ENCODE assay signal across 10 mouse cellular contexts in genomic region chr7:73371587-73372321, GRCm38 (mm10). TPM values are rescaled to one million over a fixed set of nuclear protein-coding genes. Genes with fewer than 3 reads are reported as not detected.
DNase-seq lines count a peak whose midpoint lies in the region; ATAC-seq lines count a peak whose summit lies in the region.
"Had no signal": no experiment of that assay in that cellular context is flagged by ENCODE, and none has a peak within 500 bp of the region (broad histone marks: within the 10 kb centered on the region; RNA-seq: fewer than 3 reads in every experiment).

No protein-coding gene starts in this region.

- H3K4me2 ChIP-seq in heart, embryonic 16.5 days (ENCODE audit: low read depth, low read length) = peak overlapping the region; percentile 70
- peak overlapping the region; percentile 49 for H3K4me2 ChIP-seq in midbrain, embryonic 11.5 days

- WGBS in heart, embryonic 16.5 days = 53% methylated on average over 10 of the region's 10 CpGs
- WGBS in midbrain, embryonic 11.5 days = 54% methylated on average over 10 of the region's 10 CpGs

- H3K27ac ChIP-seq in heart, embryonic 16.5 days (ENCODE audit: low read length) = no peak overlapping the region
- H3K27ac ChIP-seq in midbrain, embryonic 11.5 days (ENCODE audit: low read depth, low read length) = no peak overlapping the region
- H3K27ac ChIP-seq: liver, embryonic 15.5 days had no signal

- peaks cover 30% of the 10 kb centered on the region for H3K27me3 ChIP-seq in heart, embryonic 16.5 days (ENCODE audit: control insufficient read depth, insufficient read depth, low read length)
- H3K27me3 ChIP-seq in midbrain, embryonic 11.5 days (ENCODE audit: control insufficient read depth, insufficient read depth, low read length) = peaks cover 4% of the 10 kb centered on the region; the same call in 1 of the 2 replicates

- ATAC-seq in common myeloid progenitor, adult 5-6 weeks (replicated peaks; ENCODE audit: low read depth, poor library complexity, severe bottlenecking) = 0 out of 2 replicates have a peak, but pooled peaks have one; percentile 26
- ATAC-seq in heart, embryonic 16.5 days (replicated peaks; ENCODE audit: extremely low read depth, insufficient read depth, low FRiP score) = no peak
- no peak for ATAC-seq in midbrain, embryonic 11.5 days (ENCODE audit: low FRiP score)
- ATAC-seq in erythroblast, adult 5-6 weeks (replicated peaks; ENCODE audit: low FRiP score, poor library complexity, severe bottlenecking) = no peak

- peak overlapping the region; percentile 47 for H3K4me3 ChIP-seq in heart, embryonic 16.5 days (ENCODE audit: low read length)
- peak overlapping the region; percentile 18; the same call in 1 of the 2 replicates for H3K4me3 ChIP-seq in midbrain, embryonic 11.5 days (ENCODE audit: low read depth, low read length)

- H3K9me3 ChIP-seq in heart, embryonic 16.5 days (replicated peaks; ENCODE audit: control insufficient read depth, low read length) = no peaks in the 10 kb centered on the region
- peaks cover 3% of the 10 kb centered on the region; the same call in 1 of the 2 replicates for H3K9me3 ChIP-seq in midbrain, embryonic 11.5 days (ENCODE audit: control insufficient read depth, low read length)
- H3K9me3 ChIP-seq: liver, embryonic 15.5 days had no signal

- peaks cover 17% of the 10 kb centered on the region for H3K4me1 ChIP-seq in heart, embryonic 16.5 days (ENCODE audit: control insufficient read depth, insufficient read depth, low read length)
- peaks cover 22% of the 10 kb centered on the region for H3K4me1 ChIP-seq in midbrain, embryonic 11.5 days (ENCODE audit: control insufficient read depth, insufficient read depth, low read length)

- no peaks in the 10 kb centered on the region for H3K36me3 ChIP-seq in heart, embryonic 16.5 days (ENCODE audit: control insufficient read depth, insufficient read depth)
- no peaks in the 10 kb centered on the region for H3K36me3 ChIP-seq in midbrain, embryonic 11.5 days (ENCODE audit: control insufficient read depth, insufficient read depth, low read length)
- H3K36me3 ChIP-seq: liver, embryonic 15.5 days had no signal

- no peak overlapping the region; the same call in 1 of the 2 replicates for H3K9ac ChIP-seq in heart, embryonic 16.5 days (ENCODE audit: low read length)
- peak overlapping the region; percentile 34; the same call in 1 of the 2 replicates for H3K9ac ChIP-seq in midbrain, embryonic 11.5 days (ENCODE audit: low read length)
- H3K9ac ChIP-seq: liver, embryonic 15.5 days had no signal

- peak; percentile 46 for DNase-seq in adrenal gland, postnatal 14 days
- no peak for DNase-seq in adrenal gland, adult 18-20 months (ENCODE audit: low spot score in 2 of 2)
- DNase-seq in midbrain, embryonic 11.5 days (ENCODE audit: low spot score, missing footprints) = no peak
- DNase-seq in left cerebral cortex, adult 18-20 months (ENCODE audit: low spot score in 2 of 2) = no peak
- no peak for DNase-seq in testis, postnatal 14 days (ENCODE audit: low spot score)
- DNase-seq: cerebellum, adult 9-10 months had no signal

RNA-seq across cellular contexts. Expression of gene Rgma, which starts 3.6 kb away (rescaled TPM):
- total RNA-seq in adrenal gland, postnatal 14 days (2021) = 10.0 and 14.0 TPM in 2 replicates
- total RNA-seq in adrenal gland, adult 18-20 months (2021) = 10 to 100 TPM in 1 of 2 experiments, 1 to 10 TPM in 1; 8.1 to 12.1 TPM
- total RNA-seq in common myeloid progenitor, adult 5-6 weeks (2017) = not detected in 2 replicates
- polyA plus RNA-seq in heart, embryonic 16.5 days (2015; fragmentation: Nextera tagmentation; extraction: Ambion mirVana) = 3.6 and 4.4 TPM in 2 replicates
- 43.9 and 47.5 TPM in 2 replicates for polyA plus RNA-seq in midbrain, embryonic 11.5 days (2014; fragmentation: Nextera tagmentation; extraction: Ambion mirVana)
- 10 to 100 TPM; 51.3 to 55.2 TPM for total RNA-seq in left cerebral cortex, adult 18-20 months (2021)
- not detected in 2 replicates for total RNA-seq in erythroblast, adult 5-6 weeks (2015; ENCODE audit: low replicate concordance)
- total RNA-seq in erythroblast, adult 5-6 weeks (2017; ENCODE audit: low replicate concordance) = not detected in 2 replicates
